Mouse (Mus musculus): Measurements from ENCODE around the gene Ubxn1. TPM values are rescaled to one million over a fixed set of nuclear protein-coding genes. Genes with fewer than 3 reads are reported as not detected.
"Not testable (repeated sequence)": the region's sequence is repeated elsewhere in the genome, so short reads cannot be mapped to it uniquely, and the experiment has no call there.

Ubxn1 gene
- polyA plus RNA-seq, 1 experiment from 2014 or later, result 164 TPM

DNA sequence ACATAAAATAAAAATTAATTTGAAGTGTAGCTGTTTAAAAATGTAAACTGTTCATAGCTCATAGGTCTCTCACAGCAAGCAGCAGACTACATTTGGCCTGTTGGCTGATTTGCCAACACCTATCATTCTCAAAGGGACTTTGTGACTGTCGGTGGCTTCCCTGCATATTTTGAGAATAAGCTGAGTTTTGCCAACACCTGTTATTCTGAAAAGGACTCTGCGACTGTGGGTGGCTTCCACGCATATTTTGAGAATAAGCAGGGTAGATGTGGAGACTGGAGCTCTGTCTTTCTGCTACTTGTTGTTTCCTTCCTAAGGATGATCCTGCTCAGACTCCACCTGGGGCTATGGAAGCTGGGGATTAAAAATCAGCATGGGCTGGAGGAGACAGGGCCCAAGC lies 18.2 kb upstream of the Ubxn1 start:
- 86% methylated on average over 3 of the region's 3 CpGs for WGBS
- Histone ChIP-seq H3K4me2 (replicated peaks; ENCODE audit: low read depth, low read length) (no peak overlapping the region), H3K36me3 (ENCODE audit: insufficient read depth, low read length) (no peaks in the 10 kb centered on the region), H3K4me1 (ENCODE audit: insufficient read depth, low read depth, low read length) (no peaks in the 10 kb centered on the region), H3K27me3 (replicated peaks; ENCODE audit: insufficient read depth, low read length) (no peaks in the 10 kb centered on the region), H3K9ac (replicated peaks; ENCODE audit: low read depth) (no peak overlapping the region), H3K9me3 (ENCODE audit: low read length) (no peaks in the 10 kb centered on the region), H3K4me3 (ENCODE audit: low read depth, low read length) (no peak overlapping the region), H3K27ac (ENCODE audit: low read length) (no peak overlapping the region)
- TF ChIP-seq CTCF (IDR thresholded peaks at IDR 0.05), result no peak
- no peak for DNase-seq (ENCODE audit: low spot score)
- ATAC-seq, result no peak

DNA sequence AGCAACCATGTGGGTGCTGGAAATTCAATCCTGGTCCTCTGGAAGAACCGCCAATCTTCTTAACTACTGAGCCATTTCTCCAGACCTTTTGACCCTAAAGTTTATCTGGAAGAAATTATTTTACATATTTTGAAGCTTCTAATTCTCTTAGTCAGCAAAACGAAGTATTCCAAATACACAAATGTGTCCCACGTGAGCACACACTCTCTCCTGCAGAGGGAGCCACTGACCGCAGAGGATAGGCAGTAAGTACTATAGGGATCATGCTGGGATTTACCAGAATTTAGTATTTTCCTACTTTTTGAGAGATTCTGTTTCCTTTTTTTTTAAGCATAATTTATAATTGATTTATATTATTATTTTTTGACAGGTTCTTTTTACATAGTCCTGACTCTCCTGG lies 13.6 kb upstream of the Ubxn1 start:
- no peaks in the 10 kb centered on the region for H3K36me3 ChIP-seq (ENCODE audit: insufficient read depth, low read length)
- no peak overlapping the region for H3K4me2 ChIP-seq (replicated peaks; ENCODE audit: low read depth, low read length)
- no peak overlapping the region for H3K9ac ChIP-seq (replicated peaks; ENCODE audit: low read depth)
- DNase-seq (ENCODE audit: low spot score), result peak; percentile 81
- no peak overlapping the region for H3K27ac ChIP-seq (ENCODE audit: low read length)
- 36% methylated on average over 4 of the region's 4 CpGs for WGBS
- no peaks in the 10 kb centered on the region for H3K27me3 ChIP-seq (replicated peaks; ENCODE audit: insufficient read depth, low read length)
- no peaks in the 10 kb centered on the region for H3K9me3 ChIP-seq (ENCODE audit: low read length)
- H3K4me1 ChIP-seq (ENCODE audit: insufficient read depth, low read depth, low read length), result no peaks in the 10 kb centered on the region
- TF ChIP-seq CTCF (IDR thresholded peaks at IDR 0.05) (peak; percentile 79), EP300 (IDR thresholded peaks at IDR 0.05) (no peak)
- H3K4me3 ChIP-seq (ENCODE audit: low read depth, low read length), result no peak overlapping the region
- ATAC-seq, result peak; percentile 62; the same call in 1 of the 2 replicates

DNA sequence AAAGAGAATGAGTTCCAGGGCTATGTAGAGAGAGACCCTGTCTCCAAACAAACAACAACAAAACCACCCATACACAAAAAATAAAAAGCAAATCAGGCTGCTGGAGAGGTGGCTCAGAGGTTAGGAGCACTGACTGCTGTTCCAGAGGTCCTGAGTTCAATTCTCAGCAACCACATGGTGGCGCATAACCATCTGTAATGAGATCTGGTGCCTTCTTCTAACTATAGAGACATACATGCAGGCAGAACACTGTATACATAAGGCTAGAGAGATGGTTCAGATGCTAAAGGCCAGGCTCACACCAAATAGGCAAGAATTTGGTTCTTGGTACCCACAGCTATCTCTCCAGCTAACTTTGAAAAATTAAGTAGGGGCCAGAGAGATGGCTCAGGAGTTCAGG lies 12.3 kb upstream of the Ubxn1 start:
- H3K27ac ChIP-seq (ENCODE audit: low read length), result no peak overlapping the region
- no peak overlapping the region for H3K4me3 ChIP-seq (ENCODE audit: low read depth, low read length)
- 27% methylated on average over 1 of the region's 1 CpGs for WGBS
- no peaks in the 10 kb centered on the region for H3K4me1 ChIP-seq (ENCODE audit: insufficient read depth, low read depth, low read length)
- ATAC-seq, result no peak
- H3K27me3 ChIP-seq (replicated peaks; ENCODE audit: insufficient read depth, low read length), result no peaks in the 10 kb centered on the region
- no peak overlapping the region for H3K9ac ChIP-seq (replicated peaks; ENCODE audit: low read depth)
- H3K36me3 ChIP-seq (ENCODE audit: insufficient read depth, low read length), result no peaks in the 10 kb centered on the region
- no peak for DNase-seq (ENCODE audit: low spot score)
- H3K9me3 ChIP-seq (ENCODE audit: low read length), result no peaks in the 10 kb centered on the region
- TF ChIP-seq CTCF (IDR thresholded peaks at IDR 0.05) (peak; percentile 63), EP300 (IDR thresholded peaks at IDR 0.05) (no peak)
- no peak overlapping the region for H3K4me2 ChIP-seq (replicated peaks; ENCODE audit: low read depth, low read length)

DNA sequence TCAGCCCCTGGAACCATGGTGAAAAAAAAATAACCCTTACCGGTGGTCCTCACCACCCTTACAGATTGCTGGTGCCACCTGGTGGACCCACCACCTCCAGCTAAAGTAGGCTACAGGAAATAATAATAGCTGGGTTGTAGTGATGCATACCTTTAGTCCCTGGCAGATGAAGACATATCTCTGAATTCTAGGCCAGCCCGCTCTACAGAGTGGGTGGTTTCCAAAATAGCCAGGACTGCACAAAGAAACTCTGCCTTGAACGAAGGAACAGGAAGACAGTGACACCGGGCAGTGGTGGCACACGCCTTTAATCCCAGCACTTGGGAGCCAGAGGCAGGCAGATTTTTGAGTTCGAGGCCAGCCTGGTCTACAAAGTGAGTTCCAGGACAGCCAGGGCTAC lies 7.0 kb upstream of the Ubxn1 start:
- WGBS, result 81% methylated on average over 6 of the region's 6 CpGs

DNA sequence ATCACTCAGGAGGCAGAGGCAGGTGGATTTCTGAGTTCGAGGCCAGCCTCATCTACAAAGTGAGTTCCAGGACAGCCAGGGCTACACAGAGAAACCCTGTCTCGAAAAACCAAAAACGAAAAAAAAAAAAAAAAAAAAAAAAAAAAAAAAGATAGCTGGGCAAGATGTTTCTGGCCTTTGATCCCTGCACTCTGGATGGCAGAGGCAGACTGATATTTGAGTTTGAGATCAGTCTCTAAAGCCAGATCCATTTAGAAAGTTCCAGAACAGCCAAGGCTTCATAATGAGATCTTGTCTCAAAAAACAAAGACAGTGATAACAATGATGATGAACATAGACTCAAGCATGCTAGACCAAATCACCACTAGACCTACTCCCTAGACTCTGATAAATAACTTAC lies 915 bp upstream of the Ubxn1 start:
- H3K4me3 ChIP-seq (ENCODE audit: low read depth, low read length); DNase-seq (ENCODE audit: low spot score); H3K4me1 ChIP-seq (ENCODE audit: insufficient read depth, low read depth, low read length); H3K36me3 ChIP-seq (ENCODE audit: insufficient read depth, low read length); H3K27me3 ChIP-seq (replicated peaks; ENCODE audit: insufficient read depth, low read length); H3K9ac ChIP-seq (replicated peaks; ENCODE audit: low read depth); H3K9me3 ChIP-seq (ENCODE audit: low read length); H3K27ac ChIP-seq (ENCODE audit: low read length); ATAC-seq: not testable (repeated sequence)
- H3K4me2 ChIP-seq (replicated peaks; ENCODE audit: low read depth, low read length), result peak overlapping the region; percentile 72
- WGBS, result 73% methylated on average over 3 of the region's 3 CpGs

More for the DNA sequence above, 7.0 kb upstream of the Ubxn1 start:
- H3K27me3 ChIP-seq (replicated peaks; ENCODE audit: insufficient read depth, low read length), result no peaks in the 10 kb centered on the region
- no peaks in the 10 kb centered on the region for H3K4me1 ChIP-seq (ENCODE audit: insufficient read depth, low read depth, low read length)
- H3K9ac ChIP-seq (replicated peaks; ENCODE audit: low read depth), result no peak overlapping the region
- H3K4me3 ChIP-seq (ENCODE audit: low read depth, low read length), result no peak overlapping the region
- no peak overlapping the region for H3K27ac ChIP-seq (ENCODE audit: low read length)
- no peak for ATAC-seq
- TF ChIP-seq EP300 (IDR thresholded peaks at IDR 0.05) (no peak), CTCF (IDR thresholded peaks at IDR 0.05) (no peak)
- no peaks in the 10 kb centered on the region for H3K9me3 ChIP-seq (ENCODE audit: low read length)
- no peaks in the 10 kb centered on the region for H3K36me3 ChIP-seq (ENCODE audit: insufficient read depth, low read length)
- no peak for DNase-seq (ENCODE audit: low spot score)
- no peak overlapping the region for H3K4me2 ChIP-seq (replicated peaks; ENCODE audit: low read depth, low read length)

DNA sequence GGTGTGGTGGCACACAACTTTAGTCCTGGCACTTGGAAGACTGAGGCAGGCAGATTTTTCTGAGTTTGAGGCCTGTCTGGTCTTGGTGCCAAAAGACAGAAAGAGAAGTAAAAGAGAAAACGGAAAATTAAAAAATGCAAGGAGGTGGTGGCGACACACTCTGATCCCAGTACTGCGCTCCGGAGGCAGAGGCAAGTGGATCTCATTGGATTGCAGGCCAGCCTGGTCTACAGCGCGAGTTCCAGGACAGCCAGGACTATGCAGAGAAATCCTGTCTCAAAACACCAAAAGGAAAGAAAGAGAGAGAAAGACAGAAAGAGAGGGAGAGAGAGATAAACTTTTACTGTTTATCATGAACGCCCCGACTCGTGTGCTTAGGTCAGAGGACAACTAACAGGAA lies 458 bp upstream of the Ubxn1 start:
- H3K4me2 ChIP-seq (replicated peaks; ENCODE audit: low read depth, low read length), result peak overlapping the region; percentile 72
- WGBS, result 29% methylated on average over 9 of the region's 9 CpGs
- peak; percentile 18 for ATAC-seq

DNA sequence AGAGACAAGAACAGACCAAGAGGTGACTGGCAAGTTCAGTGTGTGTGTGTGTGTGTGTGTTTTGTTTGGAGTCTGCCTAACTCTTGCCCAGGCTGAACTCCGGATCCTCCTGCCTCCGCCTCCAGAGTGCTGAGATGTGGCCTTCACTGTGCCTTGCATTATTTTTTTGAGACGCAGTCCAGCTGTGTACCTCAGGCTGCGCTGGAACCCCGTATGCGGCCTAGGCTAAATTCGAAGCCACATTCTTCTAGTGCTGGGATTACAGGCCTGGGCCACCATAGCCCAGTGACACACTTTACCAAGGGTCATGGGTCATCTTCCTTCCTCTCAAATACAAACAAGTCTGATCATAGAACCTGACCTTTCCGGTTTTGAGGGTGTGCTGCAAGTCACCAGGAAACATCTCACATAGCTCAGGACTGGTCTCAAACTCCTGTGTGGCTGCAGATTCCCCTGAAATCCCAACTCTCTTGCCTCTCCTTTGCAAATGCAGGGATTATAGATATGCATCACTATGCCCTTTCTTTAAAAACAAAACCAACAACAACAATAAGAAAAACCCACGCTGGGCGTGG lies 1.1 kb downstream of the Ubxn1 start:
- WGBS, result 60% methylated on average over 10 of the region's 10 CpGs
- Histone ChIP-seq H3K9me3 (ENCODE audit: low read length) (no peaks in the 10 kb centered on the region), H3K4me1 (ENCODE audit: insufficient read depth, low read depth, low read length) (peaks cover 6% of the 10 kb centered on the region; the same call in 1 of the 2 replicates), H3K4me3 (ENCODE audit: low read depth, low read length) (peak overlapping the region; percentile 95), H3K27ac (ENCODE audit: low read length) (peak overlapping the region; percentile 87), H3K36me3 (ENCODE audit: insufficient read depth, low read length) (peaks cover 8% of the 10 kb centered on the region; the same call in 1 of the 2 replicates), H3K9ac (replicated peaks; ENCODE audit: low read depth) (peak overlapping the region; percentile 92), H3K4me2 (replicated peaks; ENCODE audit: low read depth, low read length) (peak overlapping the region; percentile 72), H3K27me3 (replicated peaks; ENCODE audit: insufficient read depth, low read length) (no peaks in the 10 kb centered on the region)
- no peak for TF ChIP-seq EP300 (IDR thresholded peaks at IDR 0.05)
- no peak for TF ChIP-seq CTCF (IDR thresholded peaks at IDR 0.05)
- ATAC-seq (no peak), DNase-seq (ENCODE audit: low spot score) (no peak)

More for the DNA sequence above, 458 bp upstream of the Ubxn1 start:
- H3K9ac ChIP-seq (replicated peaks; ENCODE audit: low read depth), result peak overlapping the region; percentile 62
- peaks cover 6% of the 10 kb centered on the region; the same call in 1 of the 2 replicates for H3K4me1 ChIP-seq (ENCODE audit: insufficient read depth, low read depth, low read length)
- peaks cover 8% of the 10 kb centered on the region; the same call in 1 of the 2 replicates for H3K36me3 ChIP-seq (ENCODE audit: insufficient read depth, low read length)
- peak overlapping the region; percentile 95 for H3K4me3 ChIP-seq (ENCODE audit: low read depth, low read length)
- no peaks in the 10 kb centered on the region for H3K9me3 ChIP-seq (ENCODE audit: low read length)
- no peaks in the 10 kb centered on the region for H3K27me3 ChIP-seq (replicated peaks; ENCODE audit: insufficient read depth, low read length)
- H3K27ac ChIP-seq (ENCODE audit: low read length), result peak overlapping the region; percentile 65
- TF ChIP-seq EP300 (IDR thresholded peaks at IDR 0.05) (no peak), CTCF (IDR thresholded peaks at IDR 0.05) (no peak)
- no peak for DNase-seq (ENCODE audit: low spot score)
